ENCODE assay signal across 31 mouse cellular contexts in genomic region chr3:86001271-86001670, GRCm38 (mm10). TPM values are rescaled to one million over a fixed set of nuclear protein-coding genes. Genes with fewer than 3 reads are reported as not detected.
DNase-seq lines count a peak whose midpoint lies in the region; ATAC-seq and TF ChIP-seq lines count a peak whose summit lies in the region.
"Had no signal": no experiment of that assay in that cellular context is flagged by ENCODE, and none has a peak within 500 bp of the region (broad histone marks: within the 10 kb centered on the region; RNA-seq: fewer than 3 reads in every experiment).

No protein-coding gene starts in this region.

- H3K27ac ChIP-seq in liver, postnatal 0 days (ENCODE audit: low read depth) = no peak overlapping the region
- peak overlapping the region; percentile 66 for H3K27ac ChIP-seq in liver, embryonic 13.5 days
- H3K27ac ChIP-seq in liver, embryonic 16.5 days (ENCODE audit: low read length) = no peak overlapping the region
- H3K27ac ChIP-seq: embryonic facial prominence, embryonic 10.5 days; embryonic facial prominence, embryonic 13.5 days; forebrain, embryonic 12.5 days; forebrain, embryonic 15.5 days; heart, embryonic 10.5 days; heart, embryonic 13.5 days; hindbrain, embryonic 14.5 days had no signal

- no peaks in the 10 kb centered on the region for H3K9me3 ChIP-seq in liver, postnatal 0 days (ENCODE audit: low read length)
- no peaks in the 10 kb centered on the region for H3K9me3 ChIP-seq in liver, embryonic 13.5 days (replicated peaks)
- no peaks in the 10 kb centered on the region for H3K9me3 ChIP-seq in liver, embryonic 16.5 days (replicated peaks; ENCODE audit: control insufficient read depth, low read length)
- H3K9me3 ChIP-seq: embryonic facial prominence, embryonic 13.5 days; forebrain, embryonic 15.5 days; heart, embryonic 13.5 days had no signal

- ATAC-seq in liver, postnatal 0 days = no peak
- ATAC-seq in liver, embryonic 13.5 days (ENCODE audit: low read depth) = peak; percentile 84
- ATAC-seq in liver, embryonic 16.5 days (ENCODE audit: low read depth) = peak; percentile 45
- ATAC-seq: activated CD4-positive, CD25-positive, alpha-beta regulatory T cell, adult 4 months; forebrain, embryonic 15.5 days had no signal

- no peak overlapping the region for H3K4me3 ChIP-seq in liver, postnatal 0 days (ENCODE audit: low read depth, low read length)
- no peak overlapping the region for H3K4me3 ChIP-seq in liver, embryonic 13.5 days (replicated peaks)
- H3K4me3 ChIP-seq in liver, embryonic 16.5 days (ENCODE audit: low read depth, low read length) = no peak overlapping the region
- H3K4me3 ChIP-seq: embryonic facial prominence, embryonic 10.5 days; embryonic facial prominence, embryonic 13.5 days; erythroblast, embryonic 14.5 days; forebrain, embryonic 12.5 days; forebrain, embryonic 15.5 days; heart, embryonic 10.5 days; heart, embryonic 13.5 days had no signal

- TF ChIP-seq CTCF in liver, postnatal 0 days (IDR thresholded peaks at IDR 0.05; ENCODE audit: low read depth) = no peak

- H3K4me2 ChIP-seq in liver, postnatal 0 days (ENCODE audit: low read depth, low read length) = no peak overlapping the region
- H3K4me2 ChIP-seq in liver, embryonic 13.5 days = no peak overlapping the region
- H3K4me2 ChIP-seq in liver, embryonic 16.5 days (ENCODE audit: low read depth, low read length) = no peak overlapping the region
- H3K4me2 ChIP-seq: embryonic facial prominence, embryonic 13.5 days; forebrain, embryonic 12.5 days; forebrain, embryonic 15.5 days; heart, embryonic 13.5 days; hindbrain, embryonic 14.5 days had no signal

- TF ChIP-seq EP300 in liver, postnatal 0 days (IDR thresholded peaks at IDR 0.05; ENCODE audit: low read depth) = no peak

- H3K4me1 ChIP-seq in liver, postnatal 0 days (ENCODE audit: insufficient read depth) = no peaks in the 10 kb centered on the region
- peaks cover 25% of the 10 kb centered on the region for H3K4me1 ChIP-seq in liver, embryonic 13.5 days (replicated peaks)
- H3K4me1 ChIP-seq in liver, embryonic 16.5 days (ENCODE audit: control insufficient read depth, low read depth, low read length) = peaks cover 10% of the 10 kb centered on the region
- H3K4me1 ChIP-seq: forebrain, embryonic 12.5 days; forebrain, embryonic 15.5 days had no signal

- no peaks in the 10 kb centered on the region for H3K36me3 ChIP-seq in liver, postnatal 0 days (replicated peaks; ENCODE audit: insufficient read depth, low read length)
- 0 out of 2 replicates have a peak, but pooled peaks cover 6% of the 10 kb centered on the region for H3K36me3 ChIP-seq in liver, embryonic 13.5 days
- no peaks in the 10 kb centered on the region for H3K36me3 ChIP-seq in liver, embryonic 16.5 days (ENCODE audit: control insufficient read depth, insufficient read depth)
- H3K36me3 ChIP-seq: forebrain, embryonic 12.5 days; forebrain, embryonic 15.5 days; heart, embryonic 10.5 days; heart, embryonic 13.5 days had no signal

- H3K9ac ChIP-seq in liver, postnatal 0 days (replicated peaks) = no peak overlapping the region
- H3K9ac ChIP-seq in liver, embryonic 13.5 days = no peak overlapping the region
- H3K9ac ChIP-seq in liver, embryonic 16.5 days (ENCODE audit: low read depth, low read length) = no peak overlapping the region
- H3K9ac ChIP-seq: embryonic facial prominence, embryonic 13.5 days; forebrain, embryonic 12.5 days; forebrain, embryonic 15.5 days; heart, embryonic 13.5 days; hindbrain, embryonic 14.5 days had no signal

- no peaks in the 10 kb centered on the region for H3K27me3 ChIP-seq in liver, postnatal 0 days (ENCODE audit: insufficient read depth, low read length)
- no peaks in the 10 kb centered on the region for H3K27me3 ChIP-seq in liver, embryonic 13.5 days
- H3K27me3 ChIP-seq in liver, embryonic 16.5 days (ENCODE audit: control insufficient read depth, insufficient read depth, low read depth, low read length) = no peaks in the 10 kb centered on the region
- H3K27me3 ChIP-seq: embryonic facial prominence, embryonic 13.5 days; forebrain, embryonic 12.5 days; forebrain, embryonic 15.5 days had no signal

- intact Hi-C loops in left cerebral cortex, postnatal 10 days (cut with DNase I) = no loop called here

- 69% methylated on average over 3 of the region's 3 CpGs for WGBS in liver, postnatal 0 days (ENCODE audit: insufficient replicate concordance)
- 25% methylated on average over 3 of the region's 3 CpGs for WGBS in liver, embryonic 13.5 days (ENCODE audit: insufficient replicate concordance)
- WGBS in liver, embryonic 16.5 days (ENCODE audit: insufficient replicate concordance) = 33% methylated on average over 3 of the region's 3 CpGs

- DNase-seq in liver = peak; percentile 22
- no peak for DNase-seq in liver, postnatal 0 days
- peak; percentile 17 for DNase-seq in c-Kit-positive CD71-positive TER-119-negative erythroid progenitor cells, embryonic 14.5 days (ENCODE audit: low read depth)
- DNase-seq in liver, embryonic 13.5 days = peak; percentile 26
- no peak for DNase-seq in kidney, adult 11 months
- DNase-seq in left cerebral cortex, postnatal 10 days (ENCODE audit: extremely low spot score in 1 of 2, low spot score in 2 of 2) = no peak
- no peak for DNase-seq in testis, postnatal 14 days (ENCODE audit: low spot score)
- DNase-seq: adrenal gland, postnatal 10 days; adrenal gland, postnatal 36 days; cerebellum, adult 11 months; cerebellum, adult 2 months; cerebellum, adult 9-11 months; cerebellum, postnatal 25 days; embryo, embryonic 11 days; gastrocnemius, postnatal 25 days; heart, adult 18-20 months; heart, postnatal 14 days; heart, postnatal 4 days had no signal

RNA-seq across cellular contexts. Expression of gene Prss48, which starts 1.0 kb away (rescaled TPM):
- not detected in 2 replicates for polyA plus RNA-seq in liver, postnatal 0 days (2015; fragmentation: Nextera tagmentation; extraction: Ambion mirVana)
- not detected in 2 replicates for polyA plus RNA-seq in liver, embryonic 13.5 days (2015; fragmentation: Nextera tagmentation; extraction: Ambion mirVana)
- polyA plus RNA-seq in liver, embryonic 16.5 days (2015; fragmentation: Nextera tagmentation; extraction: Ambion mirVana) = not detected in 2 replicates
- total RNA-seq in left cerebral cortex, postnatal 10 days (2021) = not detected
- total RNA-seq: adrenal gland, postnatal 10 days; adrenal gland, postnatal 36 days; common myeloid progenitor, adult 5-6 weeks; gastrocnemius, adult 8-10 months; gastrocnemius, postnatal 25 days; heart, adult 18-20 months; heart, postnatal 14 days; heart, postnatal 4 days had no signal
- polyA plus RNA-seq: activated CD4-positive, CD25-positive, alpha-beta regulatory T cell, adult 4 months; cerebellum, adult 2 months; erythroblast, embryonic 14.5 days; forebrain, embryonic 12.5 days; forebrain, embryonic 15.5 days; heart, embryonic 10.5 days; heart, embryonic 13.5 days; heart, embryonic 16.5 days had no signal

RNA-seq across cellular contexts. Expression of gene Sh3d19, which starts 30.4 kb away (rescaled TPM):
- polyA plus RNA-seq in liver, postnatal 0 days (2015; fragmentation: Nextera tagmentation; extraction: Ambion mirVana) = 10.2 and 11.4 TPM in 2 replicates
- 6.2 and 6.9 TPM in 2 replicates for polyA plus RNA-seq in liver, embryonic 13.5 days (2015; fragmentation: Nextera tagmentation; extraction: Ambion mirVana)
- 6.6 and 8.4 TPM in 2 replicates for polyA plus RNA-seq in liver, embryonic 16.5 days (2015; fragmentation: Nextera tagmentation; extraction: Ambion mirVana)
- 10 to 100 TPM; 48.7 to 50.6 TPM for total RNA-seq in left cerebral cortex, postnatal 10 days (2021)

Comparison
In these comparisons a context has a peak if more than half of its experiments do, and no peak if none do; other contexts are left out.
1. DNase-seq: peak in liver (single experiment), c-Kit-positive CD71-positive TER-119-negative erythroid progenitor cells, embryonic 14.5 days (single experiment) and liver, embryonic 13.5 days (single experiment); none in liver, postnatal 0 days (single experiment), kidney, adult 11 months (single experiment), left cerebral cortex, postnatal 10 days (0 of 2) and testis, postnatal 14 days (single experiment).